Mouse (Mus musculus): ENCODE data around the gene Col4a3. TPM values are rescaled to one million over a fixed set of nuclear protein-coding genes. Genes with fewer than 3 reads are reported as not detected.

Gene Col4a3
- total RNA-seq, 2 experiments from 2014 or later = 1.0 to 1.3 TPM

GRCm38 (mm10) chr1:82605856-82606255 is 19.1 kb downstream of the Col4a3 start:
- DNase-seq = no peak

- DNase-seq = no peak
These were observed 22.0 kb downstream of the Col4a3 start for GRCm38 (mm10) chr1:82608646-82609262.

- no peak for DNase-seq
These were observed 25.4 kb downstream of the Col4a3 start for GRCm38 (mm10) chr1:82612061-82612660.

- DNase-seq = no peak
These were observed 31.3 kb downstream of the Col4a3 start for GRCm38 (mm10) chr1:82618001-82618400.

- DNase-seq = no peak
These were observed 31.9 kb downstream of the Col4a3 start for GRCm38 (mm10) chr1:82618592-82618991.

GRCm38 (mm10) chr1:82619981-82620380 is 33.3 kb downstream of the Col4a3 start:
- no peak for DNase-seq

- no peak for DNase-seq
These were observed 38.2 kb downstream of the Col4a3 start for GRCm38 (mm10) chr1:82624934-82625333.

GRCm38 (mm10) chr1:82625474-82625873 is 38.8 kb downstream of the Col4a3 start:
- no peak for DNase-seq

GRCm38 (mm10) chr1:82627652-82628051 is 40.9 kb downstream of the Col4a3 start:
- DNase-seq = no peak

- no peak for DNase-seq
These were observed 42.8 kb downstream of the Col4a3 start for GRCm38 (mm10) chr1:82629495-82629894.

GRCm38 (mm10) chr1:82631169-82631792 is 44.6 kb downstream of the Col4a3 start:
- no peak for DNase-seq

- peak; percentile 73 for DNase-seq
These were observed 48.0 kb downstream of the Col4a3 start for GRCm38 (mm10) chr1:82634545-82635253.

GRCm38 (mm10) chr1:82635254-82635620 is 48.5 kb downstream of the Col4a3 start:
- no peak for DNase-seq

GRCm38 (mm10) chr1:82636321-82636720 is 49.6 kb downstream of the Col4a3 start:
- peak; percentile 13 for DNase-seq

GRCm38 (mm10) chr1:82637414-82637813 is 50.7 kb downstream of the Col4a3 start:
- no peak for DNase-seq

- no peak for DNase-seq
These were observed 51.7 kb downstream of the Col4a3 start for GRCm38 (mm10) chr1:82638428-82638827.

GRCm38 (mm10) chr1:82641316-82641987 is 54.7 kb downstream of the Col4a3 start:
- DNase-seq = peak; percentile 20

- no peak for DNase-seq
These were observed 61.3 kb downstream of the Col4a3 start for GRCm38 (mm10) chr1:82647989-82648388.

- DNase-seq = no peak
These were observed 64.1 kb downstream of the Col4a3 start for GRCm38 (mm10) chr1:82650868-82651267.

- DNase-seq = no peak
These were observed 67.3 kb downstream of the Col4a3 start for GRCm38 (mm10) chr1:82654046-82654445.

GRCm38 (mm10) chr1:82656452-82656851 is 69.7 kb downstream of the Col4a3 start:
- no peak for DNase-seq

GRCm38 (mm10) chr1:82662269-82662668 is 75.5 kb downstream of the Col4a3 start:
- no peak for DNase-seq

- DNase-seq = no peak
These were observed 76.8 kb downstream of the Col4a3 start for GRCm38 (mm10) chr1:82663522-82663921.

Data from gastrocnemius, postnatal 25 days (tissue).